Mouse (Mus musculus) brain, embryonic 18.5 days (tissue): ENCODE results near the gene 4930469K13Rik.
A peak's percentile ranks its signal among the peaks of the same experiment; 100 is the strongest.

ENCODE experiments used
- DNase-seq: peaks from one replicate; pipeline ENCODE4 v3.0.0-alpha.2; 2012; ENCODE audit warnings: low read depth, low spot score

The 4930469K13Rik gene

DNA sequence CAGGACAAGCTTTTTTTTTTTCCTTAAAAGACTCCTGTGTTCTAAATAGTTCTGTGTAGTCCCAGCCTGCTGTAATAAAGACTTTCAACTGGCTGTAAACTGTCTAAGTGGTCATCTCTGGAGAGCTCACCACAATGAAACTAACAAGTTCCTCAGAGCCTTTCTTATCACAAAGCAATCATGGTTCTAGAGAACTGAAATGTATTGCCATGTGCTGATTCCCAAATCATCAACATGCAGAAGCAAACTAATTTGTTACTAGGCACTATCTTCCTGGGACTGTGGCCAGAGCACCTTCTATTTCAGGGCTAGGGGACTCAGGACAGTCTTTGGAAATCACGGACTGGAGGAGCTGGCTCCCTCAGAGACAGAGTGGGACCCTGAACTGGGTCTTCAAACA is 154.8 kb downstream of the 4930469K13Rik start:
- DNase-seq: no peak

DNA sequence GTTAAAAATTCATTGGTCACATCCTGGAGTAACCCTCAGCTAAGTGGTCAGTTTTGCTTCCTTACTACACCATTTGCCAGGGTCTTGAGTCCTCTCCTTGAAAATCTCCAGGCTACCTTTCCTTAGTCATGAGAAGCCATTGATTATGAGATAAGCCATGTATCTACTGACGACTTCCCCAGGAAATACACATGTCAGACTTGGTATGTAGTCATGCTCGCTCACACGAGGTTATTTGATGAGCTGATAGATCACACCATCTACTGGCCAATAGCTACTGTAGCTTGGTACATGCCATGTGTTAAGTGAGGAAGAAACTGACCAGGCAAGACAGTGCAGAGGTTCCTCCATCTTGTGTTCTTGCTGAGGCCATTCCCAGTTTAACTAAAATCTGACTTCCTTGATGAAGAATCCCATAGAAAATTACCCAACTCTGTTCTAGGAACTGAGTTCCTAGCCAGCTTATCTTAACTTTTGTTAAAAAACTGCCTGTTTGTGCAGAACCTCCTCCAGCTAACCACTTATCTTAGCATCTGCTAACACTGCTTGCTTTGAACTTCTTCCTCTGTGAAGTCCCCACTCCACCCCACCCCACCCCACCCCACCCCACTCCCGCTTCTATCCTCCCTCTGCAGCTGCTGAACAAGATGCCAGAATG is 158.8 kb downstream of the 4930469K13Rik start:
- DNase-seq: no peak

- no peak for DNase-seq
These were observed 159.6 kb downstream of the 4930469K13Rik start for GRCm38 (mm10) chr11:33938561-33939274.

GRCm38 (mm10) chr11:33937641-33938040 is 160.7 kb downstream of the 4930469K13Rik start:
- no peak for DNase-seq

- no peak for DNase-seq
These were observed 164.1 kb downstream of the 4930469K13Rik start for GRCm38 (mm10) chr11:33934286-33934685.

DNA sequence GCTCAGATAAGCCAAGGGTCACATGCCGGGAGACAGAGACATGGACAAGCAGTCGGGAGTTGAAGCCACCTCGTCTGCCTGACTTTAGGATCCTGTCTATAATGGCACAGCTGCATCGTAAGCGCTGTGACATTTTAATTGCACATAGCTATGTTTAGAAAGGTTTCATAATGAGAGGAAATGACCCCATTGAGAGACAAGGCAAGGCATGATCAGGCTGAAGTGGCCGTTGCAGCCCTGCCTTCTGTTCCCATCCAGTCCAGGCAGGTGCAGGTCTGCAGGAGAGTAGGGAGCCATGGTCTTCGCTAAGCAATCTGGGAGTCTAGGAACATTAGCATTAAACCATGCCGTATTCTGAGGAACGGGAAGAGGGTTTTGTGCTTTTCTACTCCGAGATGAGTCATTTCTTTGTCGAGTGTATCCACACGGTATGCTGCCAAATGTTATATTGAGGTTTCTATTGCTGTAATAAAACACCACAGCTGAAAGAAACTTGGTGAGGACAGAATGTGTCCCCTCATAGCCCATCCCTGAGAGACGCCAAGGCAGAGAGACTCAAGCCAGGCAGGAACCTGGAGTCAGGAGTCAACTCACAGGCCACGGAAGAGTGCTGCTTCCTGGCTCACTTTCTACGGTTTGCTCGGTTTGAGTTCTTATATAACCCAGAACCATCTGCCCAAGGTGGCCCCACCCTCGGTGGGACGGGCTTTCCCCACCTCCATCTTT is 165.8 kb downstream of the 4930469K13Rik start:
- no peak for DNase-seq

DNA sequence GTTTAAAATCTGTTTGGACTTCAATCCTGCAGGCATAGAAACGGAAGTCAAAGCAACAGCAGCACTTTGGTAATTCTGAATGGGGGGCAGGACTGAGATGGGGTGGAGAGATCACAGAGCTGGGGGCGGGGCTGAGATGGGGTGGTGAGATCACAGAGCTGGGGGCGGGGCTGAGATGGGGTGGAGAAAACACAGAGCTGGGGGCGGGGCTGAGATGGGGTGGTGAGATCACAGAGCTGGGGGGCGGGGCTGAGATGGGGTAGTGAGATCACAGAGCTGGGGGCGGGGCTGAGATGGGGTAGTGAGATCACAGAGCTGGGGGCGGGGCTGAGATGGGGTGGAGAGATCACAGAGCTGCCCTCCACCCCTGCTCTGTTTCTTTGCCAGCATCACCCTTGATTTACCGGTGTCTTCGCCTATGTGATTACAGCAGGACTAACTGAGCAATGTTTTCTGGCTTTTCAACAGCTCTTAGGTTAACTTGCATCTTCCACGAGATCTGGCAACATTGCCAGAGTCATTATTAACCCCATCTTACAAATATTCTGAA is 166.4 kb downstream of the 4930469K13Rik start:
- no peak for DNase-seq

- no peak for DNase-seq
These were observed 168.9 kb downstream of the 4930469K13Rik start for GRCm38 (mm10) chr11:33929412-33929811.

- DNase-seq: peak; percentile 26
These were observed 169.7 kb downstream of the 4930469K13Rik start for GRCm38 (mm10) chr11:33928658-33929057.

DNA sequence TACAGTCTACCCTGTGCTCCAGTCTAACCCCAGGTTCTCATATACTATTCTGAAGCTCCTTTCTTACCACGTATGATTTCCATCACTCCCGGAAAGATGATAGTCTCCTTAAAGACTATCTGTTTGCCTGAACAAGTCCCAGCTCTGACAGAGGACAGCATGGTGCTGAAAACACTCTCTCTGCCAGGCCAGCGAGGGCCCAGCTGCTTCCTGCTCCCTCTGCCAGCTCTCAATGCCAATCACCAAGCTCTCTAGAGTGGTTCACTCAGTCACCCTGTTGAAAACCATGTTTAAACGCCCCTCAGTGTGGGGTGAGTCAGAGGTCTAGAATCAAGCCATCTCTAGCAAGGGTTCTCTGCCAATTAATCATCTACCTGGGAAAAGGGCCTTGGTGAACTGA is 170.5 kb downstream of the 4930469K13Rik start:
- no peak for DNase-seq

DNA sequence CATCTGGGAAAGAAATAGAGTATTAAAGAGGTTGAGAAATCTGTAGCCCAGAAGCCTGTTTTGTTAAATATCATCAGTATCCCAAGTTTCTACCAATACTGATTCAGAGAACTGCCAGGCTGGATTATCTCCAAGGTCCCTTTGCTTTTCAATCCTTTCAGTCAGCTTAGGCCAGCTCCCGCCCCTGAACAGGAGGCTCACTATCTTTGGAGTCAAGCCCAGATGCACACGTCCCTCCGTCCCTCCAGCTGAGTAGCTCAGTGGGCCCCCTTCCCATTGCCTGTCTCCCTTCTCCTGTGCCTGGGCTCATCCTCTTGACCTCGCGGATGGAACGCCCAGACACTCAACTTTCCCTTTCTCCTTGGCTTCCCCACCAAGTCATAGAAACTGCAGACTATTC is 171.0 kb downstream of the 4930469K13Rik start:
- DNase-seq: no peak

GRCm38 (mm10) chr11:33926551-33926950 is 171.8 kb downstream of the 4930469K13Rik start:
- DNase-seq: no peak

GRCm38 (mm10) chr11:33925778-33926177 is 172.6 kb downstream of the 4930469K13Rik start:
- no peak for DNase-seq
